Mouse (Mus musculus): Measurements from ENCODE around the gene Zswim8. TPM values are rescaled to one million over a fixed set of nuclear protein-coding genes. Genes with fewer than 3 reads are reported as not detected.

The Zswim8 gene
- total and polyA plus RNA-seq, 3 experiments: 16.5 to 35.5 TPM; not detected in 1

DNA sequence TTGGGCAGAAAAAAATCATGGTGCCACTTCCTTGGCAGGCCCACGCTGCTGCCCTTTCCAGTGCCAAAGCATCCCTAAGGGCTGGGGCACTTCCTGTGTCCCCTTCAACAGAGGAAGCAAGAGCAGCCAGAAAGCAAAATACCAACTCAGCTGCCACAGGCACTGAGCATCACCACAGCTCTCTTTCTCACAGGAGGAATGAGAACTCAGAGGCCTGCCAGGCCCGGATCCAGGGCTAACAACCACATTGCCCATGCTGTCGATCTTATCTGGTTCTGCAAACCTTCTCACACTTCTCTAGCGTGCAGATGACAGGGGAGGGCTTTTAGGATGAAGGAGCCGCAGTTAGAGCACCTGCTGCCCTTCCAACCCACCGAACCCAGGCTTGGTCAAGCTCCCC lies 65.5 kb downstream of the Zswim8 start:
- no peak for TF ChIP-seq USF2 (IDR thresholded peaks at IDR 0.05; ENCODE audit: borderline replicate concordance in 1 of 2, insufficient read depth in 1 of 2, low read depth in 1 of 2, low read length in 2 of 2)
- no peak for TF ChIP-seq TCF12 (IDR thresholded peaks at IDR 0.05; ENCODE audit: low read depth, low read length)
- no peak for TF ChIP-seq BHLHE40 (IDR thresholded peaks at IDR 0.05; ENCODE audit: borderline replicate concordance, low read depth, low read length)
- TF ChIP-seq RCOR1 (IDR thresholded peaks at IDR 0.05; ENCODE audit: low read depth, low read length): no peak
- no peak for TF ChIP-seq GATA1 (IDR thresholded peaks at IDR 0.05; ENCODE audit: low read depth, low read length)
- TF ChIP-seq ZC3H11A (IDR thresholded peaks at IDR 0.05; ENCODE audit: low read depth, low read length): no peak
- TF ChIP-seq MXI1 (IDR thresholded peaks at IDR 0.05; ENCODE audit: low read depth, low read length): no peak
- TF ChIP-seq MYC (IDR thresholded peaks at IDR 0.05; ENCODE audit: low read depth, low read length): no peak
- no peak for TF ChIP-seq POLR2AphosphoS2 (IDR thresholded peaks at IDR 0.05; ENCODE audit: low read length)
- no peak for TF ChIP-seq USF1 (IDR thresholded peaks at IDR 0.05; ENCODE audit: low read depth, low read length)
- no peaks in the 10 kb centered on the region for H3K27me3 ChIP-seq (ENCODE audit: control insufficient read depth in 1 of 2, insufficient read depth in 2 of 2, low read length in 2 of 2)
- H3K4me1 ChIP-seq (ENCODE audit: control insufficient read depth in 1 of 2, insufficient read depth in 2 of 2, low read length in 2 of 2): no peaks in the 10 kb centered on the region

More for the DNA sequence above, 65.5 kb downstream of the Zswim8 start:
- H3K27ac ChIP-seq (ENCODE audit: control insufficient read depth, low read depth, low read length): no peak overlapping the region
- no peaks in the 10 kb centered on the region for H3K9me3 ChIP-seq (replicated peaks; ENCODE audit: insufficient read depth, low read length)
- no peaks in the 10 kb centered on the region; a peak in 1 of 4 replicates for H3K36me3 ChIP-seq (ENCODE audit: control insufficient read depth in 1 of 2, insufficient read depth in 2 of 2, low read length in 2 of 2)
- H3K79me2 ChIP-seq (ENCODE audit: control insufficient read depth, insufficient read depth, low read length, poor library complexity): no peaks in the 10 kb centered on the region
- no peak overlapping the region for H3K9ac ChIP-seq (ENCODE audit: control insufficient read depth, low read depth, low read length, poor library complexity, severe bottlenecking)
- no peak for DNase-seq (ENCODE audit: low read depth, low spot score)
- no peak overlapping the region for H3K4me3 ChIP-seq (ENCODE audit: control insufficient read depth in 1 of 2, insufficient read depth in 1 of 2, low read depth in 2 of 2, low read length in 2 of 2)

Other genes with a start within 250 kb of the Zswim8 start
- 44.8 and 52.0 TPM in 2 replicates for gene Anxa7, start 227.4 kb upstream of the Zswim8 start, total RNA-seq (2012; rRNA removed)
- gene Anxa7, start 227.4 kb upstream of the Zswim8 start, polyA plus RNA-seq (2012; ENCODE audit: insufficient read depth in 1 of 2, insufficient read length in 2 of 2, low read depth in 1 of 2, low replicate concordance in 2 of 2, missing spikeins in 1 of 2): 10 to 100 TPM in 1 of 2 experiments, not detected in 1; 70.3 TPM
- 0.42 and 0.62 TPM in 2 replicates for gene Mss51, start 210.7 kb upstream of the Zswim8 start, total RNA-seq (2012; rRNA removed)
- gene Mss51, start 210.7 kb upstream of the Zswim8 start, polyA plus RNA-seq (2012; ENCODE audit: insufficient read depth in 1 of 2, insufficient read length in 2 of 2, low read depth in 1 of 2, low replicate concordance in 2 of 2, missing spikeins in 1 of 2): 1 to 10 TPM in 1 of 2 experiments, not detected in 1; 1.1 TPM
- 20.1 and 20.4 TPM in 2 replicates for gene Ppp3cb, start 161.0 kb upstream of the Zswim8 start, total RNA-seq (2012; rRNA removed)
- gene Ppp3cb, start 161.0 kb upstream of the Zswim8 start, polyA plus RNA-seq (2012; ENCODE audit: insufficient read depth in 1 of 2, insufficient read length in 2 of 2, low read depth in 1 of 2, low replicate concordance in 2 of 2, missing spikeins in 1 of 2): 10 to 100 TPM; 32.6 to 62.9 TPM
- 1.2 and 1.5 TPM in 2 replicates for gene Usp54, start 66.5 kb upstream of the Zswim8 start, total RNA-seq (2012; rRNA removed)
- gene Usp54, start 66.5 kb upstream of the Zswim8 start, polyA plus RNA-seq (2012; ENCODE audit: insufficient read depth in 1 of 2, insufficient read length in 2 of 2, low read depth in 1 of 2, low replicate concordance in 2 of 2, missing spikeins in 1 of 2): 1 to 10 TPM in 1 of 2 experiments, not detected in 1; 2.6 TPM
- 0.15 TPM in 1 of 2 replicates, not detected in the other for gene Myoz1, start 51.0 kb upstream of the Zswim8 start, total RNA-seq (2012; rRNA removed)
- under 1 TPM in 1 of 2 experiments, not detected in 1; 0.15 TPM for gene Myoz1, start 51.0 kb upstream of the Zswim8 start, polyA plus RNA-seq (2012; ENCODE audit: insufficient read depth in 1 of 2, insufficient read length in 2 of 2, low read depth in 1 of 2, low replicate concordance in 2 of 2, missing spikeins in 1 of 2)
- 0.04 TPM in 1 of 2 replicates, not detected in the other for gene Synpo2l, start 39.2 kb upstream of the Zswim8 start, total RNA-seq (2012; rRNA removed)
- gene Synpo2l, start 39.2 kb upstream of the Zswim8 start, polyA plus RNA-seq (2012; ENCODE audit: insufficient read depth in 1 of 2, insufficient read length in 2 of 2, low read depth in 1 of 2, low replicate concordance in 2 of 2, missing spikeins in 1 of 2): under 1 TPM in 1 of 2 experiments, not detected in 1; 0.06 TPM
- 68.5 and 83.9 TPM in 2 replicates for gene Sec24c, start 33.2 kb upstream of the Zswim8 start, total RNA-seq (2012; rRNA removed)
- gene Sec24c, start 33.2 kb upstream of the Zswim8 start, polyA plus RNA-seq (2012; ENCODE audit: insufficient read depth in 1 of 2, insufficient read length in 2 of 2, low read depth in 1 of 2, low replicate concordance in 2 of 2, missing spikeins in 1 of 2): 100 to 1,000 TPM; 121 to 263 TPM
- gene Fut11, start 12.6 kb upstream of the Zswim8 start, total RNA-seq (2012; rRNA removed): 0.49 and 0.69 TPM in 2 replicates
- 1 to 10 TPM in 1 of 2 experiments, not detected in 1; 1.8 TPM for gene Fut11, start 12.6 kb upstream of the Zswim8 start, polyA plus RNA-seq (2012; ENCODE audit: insufficient read depth in 1 of 2, insufficient read length in 2 of 2, low read depth in 1 of 2, low replicate concordance in 2 of 2, missing spikeins in 1 of 2)
- 154 and 164 TPM in 2 replicates for gene Chchd1, start 4.5 kb upstream of the Zswim8 start, total RNA-seq (2012; rRNA removed)
- gene Chchd1, start 4.5 kb upstream of the Zswim8 start, polyA plus RNA-seq (2012; ENCODE audit: insufficient read depth in 1 of 2, insufficient read length in 2 of 2, low read depth in 1 of 2, low replicate concordance in 2 of 2, missing spikeins in 1 of 2): 100 to 1,000 TPM in 1 of 2 experiments, not detected in 1; 136 TPM
- gene Ndst2, start 27.0 kb downstream of the Zswim8 start, total RNA-seq (2012; rRNA removed): 34.4 and 39.5 TPM in 2 replicates
- 10 to 100 TPM; 37.1 to 54.0 TPM for gene Ndst2, start 27.0 kb downstream of the Zswim8 start, polyA plus RNA-seq (2012; ENCODE audit: insufficient read depth in 1 of 2, insufficient read length in 2 of 2, low read depth in 1 of 2, low replicate concordance in 2 of 2, missing spikeins in 1 of 2)
- gene Camk2g, start 86.5 kb downstream of the Zswim8 start, total RNA-seq (2012; rRNA removed): 14.1 and 15.6 TPM in 2 replicates
- gene Camk2g, start 86.5 kb downstream of the Zswim8 start, polyA plus RNA-seq (2012; ENCODE audit: insufficient read depth in 1 of 2, insufficient read length in 2 of 2, low read depth in 1 of 2, low replicate concordance in 2 of 2, missing spikeins in 1 of 2): 10 to 100 TPM in 1 of 2 experiments, not detected in 1; 27.1 TPM
- gene Plau, start 129.1 kb downstream of the Zswim8 start, total RNA-seq (2012; rRNA removed): not detected in 2 replicates
- under 1 TPM in 1 of 2 experiments, not detected in 1; 0.04 TPM for gene Plau, start 129.1 kb downstream of the Zswim8 start, polyA plus RNA-seq (2012; ENCODE audit: insufficient read depth in 1 of 2, insufficient read length in 2 of 2, low read depth in 1 of 2, low replicate concordance in 2 of 2, missing spikeins in 1 of 2)
- gene Vcl, start 221.8 kb downstream of the Zswim8 start, total RNA-seq (2012; rRNA removed): 11.7 and 14.7 TPM in 2 replicates
- gene Vcl, start 221.8 kb downstream of the Zswim8 start, polyA plus RNA-seq (2012; ENCODE audit: insufficient read depth in 1 of 2, insufficient read length in 2 of 2, low read depth in 1 of 2, low replicate concordance in 2 of 2, missing spikeins in 1 of 2): 10 to 100 TPM in 1 of 2 experiments, not detected in 1; 30.3 TPM

Data from MEL (cell line).